Mouse (Mus musculus) bone marrow macrophage, adult 2 months (primary cell): ENCODE data around the gene St3gal4.

Source experiments
- CTCF ChIP-seq: IDR thresholded peaks from 2 replicates; pipeline ENCODE4 v1.5.1; 2012; ENCODE audit warnings: low read depth, mild to moderate bottlenecking, low read length, moderate library complexity
- POLR2A ChIP-seq: IDR thresholded peaks from 2 replicates; pipeline ENCODE4 v1.6.1; 2012; ENCODE audit warnings: mild to moderate bottlenecking, low read depth, low read length, borderline replicate concordance

DNA sequence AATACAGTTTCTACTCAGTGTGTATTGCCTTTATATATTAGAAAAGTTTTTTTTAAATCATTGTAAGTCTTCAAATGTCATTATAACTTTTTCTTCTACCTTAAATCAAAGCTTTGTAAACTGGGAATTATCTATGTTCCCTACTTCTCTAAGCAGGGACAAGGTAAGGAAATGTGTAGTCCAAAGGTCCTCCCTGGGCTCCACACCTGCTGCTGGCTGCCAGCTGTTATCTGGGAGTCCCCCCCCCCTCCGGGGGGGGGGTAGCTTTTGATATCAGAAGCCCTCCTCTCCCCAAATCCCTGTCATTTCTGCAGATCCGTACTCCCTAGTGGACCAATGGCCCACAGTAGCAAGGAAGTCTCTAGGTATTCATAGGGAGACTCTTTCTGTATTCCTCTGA lies 13.6 kb downstream of the St3gal4 start:
- TF ChIP-seq CTCF (no peak), POLR2A (no peak)
